Mouse (Mus musculus): ENCODE results near the gene Usp38. TPM values are rescaled to one million over a fixed set of nuclear protein-coding genes. Genes with fewer than 3 reads are reported as not detected.

Usp38 gene
- polyA plus RNA-seq, 1 experiment from 2014 or later: 24.8 TPM

- DNase-seq (ENCODE audit: low spot score): no peak
- 93% methylated on average over 4 of the region's 4 CpGs for WGBS
- Histone ChIP-seq H3K36me3 (peaks cover 87% of the 10 kb centered on the region), H3K9me3 (replicated peaks) (no peaks in the 10 kb centered on the region; the same call in 1 of the 2 replicates), H3K4me3 (no peak overlapping the region), H3K4me1 (no peaks in the 10 kb centered on the region), H3K27me3 (ENCODE audit: low read depth, poor library complexity, severe bottlenecking) (no peaks in the 10 kb centered on the region), H3K27ac (replicated peaks) (no peak overlapping the region)
These were observed 31.9 kb downstream of the Usp38 start for GRCm38 (mm10) chr8:80982829-80983228.

GRCm38 (mm10) chr8:80981696-80982095 is 33.0 kb downstream of the Usp38 start:
- Histone ChIP-seq H3K36me3 (peaks cover 76% of the 10 kb centered on the region), H3K27ac (replicated peaks) (no peak overlapping the region), H3K4me1 (no peaks in the 10 kb centered on the region), H3K9me3 (replicated peaks) (no peaks in the 10 kb centered on the region; the same call in 1 of the 2 replicates), H3K27me3 (ENCODE audit: low read depth, poor library complexity, severe bottlenecking) (no peaks in the 10 kb centered on the region), H3K4me3 (no peak overlapping the region)
- 86% methylated on average over 9 of the region's 9 CpGs for WGBS
- DNase-seq (ENCODE audit: low spot score): no peak

GRCm38 (mm10) chr8:80980063-80980462 is 34.7 kb downstream of the Usp38 start:
- no peaks in the 10 kb centered on the region; the same call in 1 of the 2 replicates for H3K9me3 ChIP-seq (replicated peaks)
- no peak overlapping the region for H3K4me3 ChIP-seq
- no peaks in the 10 kb centered on the region for H3K4me1 ChIP-seq
- WGBS: 77% methylated on average over 4 of the region's 4 CpGs
- no peak overlapping the region for H3K27ac ChIP-seq (replicated peaks)
- no peak for DNase-seq (ENCODE audit: low spot score)
- H3K27me3 ChIP-seq (ENCODE audit: low read depth, poor library complexity, severe bottlenecking): no peaks in the 10 kb centered on the region
- peaks cover 60% of the 10 kb centered on the region for H3K36me3 ChIP-seq

- no peak for DNase-seq (ENCODE audit: low spot score)
- H3K27me3 ChIP-seq (ENCODE audit: low read depth, poor library complexity, severe bottlenecking): no peaks in the 10 kb centered on the region
- H3K4me3 ChIP-seq: no peak overlapping the region
- 79% methylated on average over 1 of the region's 1 CpGs for WGBS
- H3K4me1 ChIP-seq: no peaks in the 10 kb centered on the region
- no peak overlapping the region for H3K27ac ChIP-seq (replicated peaks)
- peaks cover 34% of the 10 kb centered on the region for H3K36me3 ChIP-seq
- H3K9me3 ChIP-seq (replicated peaks): no peaks in the 10 kb centered on the region; the same call in 1 of the 2 replicates
These were observed 37.5 kb downstream of the Usp38 start for GRCm38 (mm10) chr8:80977231-80977630.

- Histone ChIP-seq H3K27ac (replicated peaks) (no peak overlapping the region), H3K27me3 (ENCODE audit: low read depth, poor library complexity, severe bottlenecking) (no peaks in the 10 kb centered on the region), H3K36me3 (no peaks in the 10 kb centered on the region), H3K4me1 (no peaks in the 10 kb centered on the region), H3K4me3 (no peak overlapping the region), H3K9me3 (replicated peaks) (no peaks in the 10 kb centered on the region)
- WGBS: 89% methylated on average over 9 of the region's 9 CpGs
- DNase-seq (ENCODE audit: low spot score): no peak
These were observed 43.6 kb downstream of the Usp38 start for GRCm38 (mm10) chr8:80971150-80971549.

GRCm38 (mm10) chr8:80970000-80970685 is 44.6 kb downstream of the Usp38 start:
- Histone ChIP-seq H3K36me3 (no peaks in the 10 kb centered on the region), H3K27ac (replicated peaks) (no peak overlapping the region), H3K27me3 (ENCODE audit: low read depth, poor library complexity, severe bottlenecking) (no peaks in the 10 kb centered on the region), H3K4me3 (no peak overlapping the region), H3K9me3 (replicated peaks) (no peaks in the 10 kb centered on the region), H3K4me1 (no peaks in the 10 kb centered on the region)
- DNase-seq (ENCODE audit: low spot score): no peak
- WGBS: 84% methylated on average over 11 of the region's 11 CpGs

GRCm38 (mm10) chr8:80969423-80969822 is 45.3 kb downstream of the Usp38 start:
- Histone ChIP-seq H3K4me1 (no peaks in the 10 kb centered on the region), H3K9me3 (replicated peaks) (0 out of 2 replicates have a peak, but pooled peaks cover 4% of the 10 kb centered on the region), H3K4me3 (no peak overlapping the region), H3K27ac (replicated peaks) (no peak overlapping the region), H3K36me3 (no peaks in the 10 kb centered on the region), H3K27me3 (ENCODE audit: low read depth, poor library complexity, severe bottlenecking) (no peaks in the 10 kb centered on the region)
- WGBS: 94% methylated on average over 5 of the region's 5 CpGs
- no peak for DNase-seq (ENCODE audit: low spot score)

- DNase-seq (ENCODE audit: low spot score): no peak
- Histone ChIP-seq H3K27ac (replicated peaks) (no peak overlapping the region), H3K36me3 (no peaks in the 10 kb centered on the region), H3K9me3 (replicated peaks) (0 out of 2 replicates have a peak, but pooled peaks cover 5% of the 10 kb centered on the region), H3K4me3 (no peak overlapping the region), H3K27me3 (ENCODE audit: low read depth, poor library complexity, severe bottlenecking) (no peaks in the 10 kb centered on the region), H3K4me1 (no peaks in the 10 kb centered on the region)
- 94% methylated on average over 3 of the region's 3 CpGs for WGBS
These were observed 51.6 kb downstream of the Usp38 start for GRCm38 (mm10) chr8:80963095-80963494.

GRCm38 (mm10) chr8:80962592-80962983 is 52.1 kb downstream of the Usp38 start:
- WGBS: 86% methylated on average over 5 of the region's 5 CpGs
- Histone ChIP-seq H3K27ac (replicated peaks) (no peak overlapping the region), H3K4me3 (no peak overlapping the region), H3K27me3 (ENCODE audit: low read depth, poor library complexity, severe bottlenecking) (no peaks in the 10 kb centered on the region), H3K4me1 (no peaks in the 10 kb centered on the region), H3K36me3 (no peaks in the 10 kb centered on the region), H3K9me3 (replicated peaks) (0 out of 2 replicates have a peak, but pooled peaks cover 5% of the 10 kb centered on the region)
- DNase-seq (ENCODE audit: low spot score): no peak

- H3K27ac ChIP-seq (replicated peaks): no peak overlapping the region
- no peak overlapping the region for H3K4me3 ChIP-seq
- no peaks in the 10 kb centered on the region for H3K4me1 ChIP-seq
- 0 out of 2 replicates have a peak, but pooled peaks cover 5% of the 10 kb centered on the region for H3K9me3 ChIP-seq (replicated peaks)
- DNase-seq (ENCODE audit: low spot score): no peak
- H3K27me3 ChIP-seq (ENCODE audit: low read depth, poor library complexity, severe bottlenecking): no peaks in the 10 kb centered on the region
- 86% methylated on average over 7 of the region's 7 CpGs for WGBS
- H3K36me3 ChIP-seq: no peaks in the 10 kb centered on the region
These were observed 52.7 kb downstream of the Usp38 start for GRCm38 (mm10) chr8:80961937-80962591.

- Histone ChIP-seq H3K4me3 (no peak overlapping the region), H3K9me3 (replicated peaks) (0 out of 2 replicates have a peak, but pooled peaks cover 6% of the 10 kb centered on the region), H3K27me3 (ENCODE audit: low read depth, poor library complexity, severe bottlenecking) (no peaks in the 10 kb centered on the region), H3K27ac (replicated peaks) (no peak overlapping the region), H3K4me1 (no peaks in the 10 kb centered on the region), H3K36me3 (no peaks in the 10 kb centered on the region)
- DNase-seq (ENCODE audit: low spot score): no peak
- WGBS: 84% methylated on average over 4 of the region's 4 CpGs
These were observed 53.6 kb downstream of the Usp38 start for GRCm38 (mm10) chr8:80961070-80961609.

- Histone ChIP-seq H3K4me1 (no peaks in the 10 kb centered on the region), H3K9me3 (replicated peaks) (peaks cover 17% of the 10 kb centered on the region; the same call in 1 of the 2 replicates), H3K4me3 (no peak overlapping the region), H3K36me3 (no peaks in the 10 kb centered on the region), H3K27ac (replicated peaks) (no peak overlapping the region), H3K27me3 (ENCODE audit: low read depth, poor library complexity, severe bottlenecking) (no peaks in the 10 kb centered on the region)
- no peak for DNase-seq (ENCODE audit: low spot score)
- WGBS: 83% methylated on average over 9 of the region's 9 CpGs
These were observed 55.0 kb downstream of the Usp38 start for GRCm38 (mm10) chr8:80959588-80960268.

Data from midbrain, embryonic 10.5 days (tissue).